Comparison of ENCODE assay signal across 18 mouse cellular contexts in genomic region chr1:89034061-89034460, GRCm38 (mm10). TPM values are rescaled to one million over a fixed set of nuclear protein-coding genes. Genes with fewer than 3 reads are reported as not detected.
DNase-seq lines count a peak whose midpoint lies in the region; ATAC-seq and TF ChIP-seq lines count a peak whose summit lies in the region.
"Had no signal": no experiment of that assay in that cellular context is flagged by ENCODE, and none has a peak within 500 bp of the region (broad histone marks: within the 10 kb centered on the region; RNA-seq: fewer than 3 reads in every experiment).

No protein-coding gene starts in this region.

- peak; percentile 36 for DNase-seq in kidney, postnatal 0 days (ENCODE audit: low spot score)
- DNase-seq in limb, embryonic 10.5 days (ENCODE audit: low spot score), result no peak
- DNase-seq in lung, adult 2 months, result no peak
- no peak for DNase-seq in urinary bladder, postnatal 4 days (ENCODE audit: low spot score in 2 of 2)
- no peak for DNase-seq in cerebellum, postnatal 10 days
- DNase-seq: adrenal gland, postnatal 14 days; cerebellum, adult 2 months; gastrocnemius, postnatal 10 days; heart, postnatal 10 days; lung, postnatal 10 days; thymus, postnatal 25 days had no signal

- no peak for TF ChIP-seq CTCF in kidney, postnatal 0 days (IDR thresholded peaks at IDR 0.05; ENCODE audit: low read depth)
- TF ChIP-seq CTCF in lung, adult 2 months (IDR thresholded peaks at IDR 0.05; ENCODE audit: insufficient read depth, low read length), result no peak

- no peaks in the 10 kb centered on the region for H3K27me3 ChIP-seq in kidney, postnatal 0 days (ENCODE audit: insufficient read depth, low read length)
- H3K27me3 ChIP-seq in kidney, embryonic 14.5 days (ENCODE audit: control insufficient read depth, insufficient read depth, low read length), result no peaks in the 10 kb centered on the region
- H3K27me3 ChIP-seq in embryonic facial prominence, embryonic 13.5 days, result no peaks in the 10 kb centered on the region
- H3K27me3 ChIP-seq in limb, embryonic 10.5 days (ENCODE audit: low read depth, poor library complexity, severe bottlenecking), result no peaks in the 10 kb centered on the region
- H3K27me3 ChIP-seq: heart, embryonic 12.5 days; stomach, embryonic 15.5 days had no signal

- no peak overlapping the region for H3K4me2 ChIP-seq in kidney, postnatal 0 days (ENCODE audit: low read length)
- H3K4me2 ChIP-seq in kidney, embryonic 14.5 days (replicated peaks; ENCODE audit: low read depth, low read length), result no peak overlapping the region
- no peak overlapping the region for H3K4me2 ChIP-seq in embryonic facial prominence, embryonic 13.5 days
- H3K4me2 ChIP-seq: heart, embryonic 12.5 days; midbrain, embryonic 11.5 days; stomach, embryonic 15.5 days had no signal

- no peaks in the 10 kb centered on the region for H3K9me3 ChIP-seq in kidney, postnatal 0 days (replicated peaks; ENCODE audit: low read length)
- no peaks in the 10 kb centered on the region for H3K9me3 ChIP-seq in kidney, embryonic 14.5 days (ENCODE audit: control insufficient read depth, low read length)
- no peaks in the 10 kb centered on the region for H3K9me3 ChIP-seq in embryonic facial prominence, embryonic 13.5 days
- H3K9me3 ChIP-seq in limb, embryonic 10.5 days (replicated peaks), result no peaks in the 10 kb centered on the region
- H3K9me3 ChIP-seq: heart, embryonic 12.5 days; stomach, embryonic 15.5 days had no signal

- ATAC-seq in kidney, postnatal 0 days (replicated peaks; ENCODE audit: low FRiP score, low read depth), result no peak
- ATAC-seq in kidney, embryonic 14.5 days (ENCODE audit: low FRiP score, low TSS enrichment), result no peak
- ATAC-seq in embryonic facial prominence, embryonic 13.5 days (ENCODE audit: insufficient number of reproducible peaks, insufficient read depth, low FRiP score, low TSS enrichment, low read depth), result no peak
- ATAC-seq: forebrain, embryonic 14.5 days; intestine, postnatal 0 days had no signal

- peak overlapping the region; percentile 37; the same call in 1 of the 2 replicates for H3K27ac ChIP-seq in kidney, postnatal 0 days
- no peak overlapping the region for H3K27ac ChIP-seq in kidney, embryonic 14.5 days (ENCODE audit: low read depth, low read length)
- peak overlapping the region; percentile 78 for H3K27ac ChIP-seq in embryonic facial prominence, embryonic 13.5 days
- H3K27ac ChIP-seq in limb, embryonic 10.5 days, result peak overlapping the region; percentile 63; the same call in 1 of the 2 replicates
- H3K27ac ChIP-seq: stomach, embryonic 15.5 days had no signal

- no peaks in the 10 kb centered on the region for H3K36me3 ChIP-seq in kidney, postnatal 0 days (ENCODE audit: insufficient read depth, low read length)
- no peaks in the 10 kb centered on the region for H3K36me3 ChIP-seq in kidney, embryonic 14.5 days (ENCODE audit: control insufficient read depth, insufficient read depth, low read length)
- no peaks in the 10 kb centered on the region for H3K36me3 ChIP-seq in embryonic facial prominence, embryonic 13.5 days
- no peaks in the 10 kb centered on the region for H3K36me3 ChIP-seq in limb, embryonic 10.5 days
- H3K36me3 ChIP-seq: heart, embryonic 12.5 days; stomach, embryonic 15.5 days had no signal

- TF ChIP-seq POLR2A in lung, adult 2 months (IDR thresholded peaks at IDR 0.05; ENCODE audit: borderline replicate concordance, extremely low read depth, low read depth, low read length), result no peak

- H3K4me1 ChIP-seq in kidney, postnatal 0 days (replicated peaks; ENCODE audit: insufficient read depth, low read length), result peaks cover 4% of the 10 kb centered on the region; the same call in 1 of the 2 replicates
- peaks cover 4% of the 10 kb centered on the region; the same call in 1 of the 2 replicates for H3K4me1 ChIP-seq in kidney, embryonic 14.5 days (ENCODE audit: control insufficient read depth, insufficient read depth, low read length)
- H3K4me1 ChIP-seq in embryonic facial prominence, embryonic 13.5 days, result peaks cover 29% of the 10 kb centered on the region
- peaks cover 34% of the 10 kb centered on the region for H3K4me1 ChIP-seq in limb, embryonic 10.5 days
- no peaks in the 10 kb centered on the region for H3K4me1 ChIP-seq in lung, adult 2 months (ENCODE audit: control insufficient read depth, insufficient read depth, low read length)
- H3K4me1 ChIP-seq: heart, embryonic 12.5 days had no signal

- 48% methylated on average over 4 of the region's 4 CpGs for WGBS in kidney, postnatal 0 days
- WGBS in kidney, embryonic 14.5 days, result 66% methylated on average over 4 of the region's 4 CpGs
- WGBS in embryonic facial prominence, embryonic 13.5 days, result 46% methylated on average over 4 of the region's 4 CpGs
- whole genome bisulfite sequencing in limb, embryonic 10.5 days, result 89% methylated on average over 4 of the region's 4 CpGs
- WGBS in lung, adult 2 months, result 79% methylated on average over 4 of the region's 4 CpGs

- no peak overlapping the region for H3K4me3 ChIP-seq in kidney, postnatal 0 days (replicated peaks; ENCODE audit: low read depth, low read length)
- no peak overlapping the region for H3K4me3 ChIP-seq in kidney, embryonic 14.5 days (ENCODE audit: low read length)
- no peak overlapping the region for H3K4me3 ChIP-seq in embryonic facial prominence, embryonic 13.5 days
- no peak overlapping the region for H3K4me3 ChIP-seq in limb, embryonic 10.5 days
- H3K4me3 ChIP-seq in lung, adult 2 months (replicated peaks; ENCODE audit: extremely low read depth, low read depth, low read length), result no peak overlapping the region
- H3K4me3 ChIP-seq: heart, embryonic 12.5 days; stomach, embryonic 15.5 days had no signal

- no peak overlapping the region for H3K9ac ChIP-seq in kidney, postnatal 0 days (ENCODE audit: low read depth, low read length)
- H3K9ac ChIP-seq in kidney, embryonic 14.5 days (ENCODE audit: low read depth, low read length), result no peak overlapping the region
- no peak overlapping the region for H3K9ac ChIP-seq in embryonic facial prominence, embryonic 13.5 days
- H3K9ac ChIP-seq: heart, embryonic 12.5 days; stomach, embryonic 15.5 days had no signal

RNA-seq across cellular contexts. Expression of gene Sh3bp4, which starts 36.2 kb away (rescaled TPM):
- 22.7 and 24.9 TPM in 2 replicates for polyA plus RNA-seq in kidney, postnatal 0 days (2015; fragmentation: Nextera tagmentation; extraction: Ambion mirVana)
- polyA plus RNA-seq in kidney, embryonic 14.5 days (2014; fragmentation: Nextera tagmentation; extraction: Ambion mirVana), result 14.9 and 26.1 TPM in 2 replicates
- 24.1 and 26.1 TPM in 2 replicates for polyA plus RNA-seq in embryonic facial prominence, embryonic 13.5 days (2015; fragmentation: Nextera tagmentation; extraction: Ambion mirVana)
- polyA plus RNA-seq in limb, embryonic 10.5 days (2016; fragmentation: Nextera tagmentation; extraction: Ambion mirVana), result 25.9 and 26.9 TPM in 2 replicates
- polyA plus RNA-seq in lung, adult 2 months (2012; rRNA removed), result 33.9 and 40.2 TPM in 2 replicates
